Mouse (Mus musculus): ENCODE data around the gene Sars. TPM values are rescaled to one million over a fixed set of nuclear protein-coding genes. Genes with fewer than 3 reads are reported as not detected.

Sars gene
- polyA plus RNA-seq, 1 experiment from 2014 or later: 78.2 TPM

- ATAC-seq (ENCODE audit: extremely low read depth, insufficient number of reproducible peaks, low FRiP score, low TSS enrichment): no peak
Observed at GRCm38 (mm10) chr3:108408517-108409008, 36.4 kb downstream of the Sars start.

GRCm38 (mm10) chr3:108406306-108406885, 38.6 kb downstream of the Sars start:
- H3K36me3 ChIP-seq: 0 out of 2 replicates have a peak, but pooled peaks cover 3% of the 10 kb centered on the region
- no peak overlapping the region for H3K4me3 ChIP-seq
- 87% methylated on average over 24 of the region's 24 CpGs for WGBS
- no peak overlapping the region for H3K9ac ChIP-seq
- peaks cover 7% of the 10 kb centered on the region for H3K4me1 ChIP-seq
- ATAC-seq (ENCODE audit: extremely low read depth, insufficient number of reproducible peaks, low FRiP score, low TSS enrichment): no peak
- H3K4me2 ChIP-seq: no peak overlapping the region
- no peak overlapping the region for H3K27ac ChIP-seq (replicated peaks)
- peaks cover 10% of the 10 kb centered on the region for H3K27me3 ChIP-seq (replicated peaks)
- no peaks in the 10 kb centered on the region for H3K9me3 ChIP-seq

More at GRCm38 (mm10) chr3:108408517-108409008, 36.4 kb downstream of the Sars start:
- Histone ChIP-seq H3K4me2 (no peak overlapping the region), H3K9ac (no peak overlapping the region), H3K9me3 (peaks cover 7% of the 10 kb centered on the region; the same call in 1 of the 2 replicates), H3K27me3 (replicated peaks) (peaks cover 4% of the 10 kb centered on the region; the same call in 1 of the 2 replicates), H3K4me3 (no peak overlapping the region), H3K27ac (replicated peaks) (no peak overlapping the region), H3K4me1 (peaks cover 13% of the 10 kb centered on the region), H3K36me3 (peaks cover 13% of the 10 kb centered on the region)
- 81% methylated on average over 8 of the region's 8 CpGs for whole genome bisulfite sequencing

GRCm38 (mm10) chr3:108405536-108406305, 39.3 kb downstream of the Sars start:
- H3K4me3 ChIP-seq: no peak overlapping the region
- ATAC-seq (ENCODE audit: extremely low read depth, insufficient number of reproducible peaks, low FRiP score, low TSS enrichment): no peak
- WGBS: 49% methylated on average over 14 of the region's 14 CpGs

GRCm38 (mm10) chr3:108402528-108402920, 42.5 kb downstream of the Sars start:
- H3K27me3 ChIP-seq (replicated peaks): peaks cover 31% of the 10 kb centered on the region
- 0 out of 2 replicates have a peak, but pooled peaks cover 3% of the 10 kb centered on the region for H3K36me3 ChIP-seq
- H3K4me3 ChIP-seq: no peak overlapping the region
- ATAC-seq (ENCODE audit: extremely low read depth, insufficient number of reproducible peaks, low FRiP score, low TSS enrichment): no peak
- H3K9me3 ChIP-seq: no peaks in the 10 kb centered on the region
- H3K9ac ChIP-seq: no peak overlapping the region
- H3K4me2 ChIP-seq: no peak overlapping the region
- WGBS: 84% methylated on average over 15 of the region's 15 CpGs
- no peak overlapping the region for H3K27ac ChIP-seq (replicated peaks)
- H3K4me1 ChIP-seq: no peaks in the 10 kb centered on the region

More at GRCm38 (mm10) chr3:108405536-108406305, 39.3 kb downstream of the Sars start:
- Histone ChIP-seq H3K4me2 (no peak overlapping the region), H3K36me3 (0 out of 2 replicates have a peak, but pooled peaks cover 3% of the 10 kb centered on the region), H3K4me1 (0 out of 2 replicates have a peak, but pooled peaks cover under 1% of the 10 kb centered on the region), H3K9ac (no peak overlapping the region), H3K27me3 (replicated peaks) (peaks cover 10% of the 10 kb centered on the region), H3K27ac (replicated peaks) (no peak overlapping the region), H3K9me3 (no peaks in the 10 kb centered on the region)

GRCm38 (mm10) chr3:108401692-108402527, 43.1 kb downstream of the Sars start:
- Histone ChIP-seq H3K27me3 (replicated peaks) (peaks cover 37% of the 10 kb centered on the region), H3K4me1 (no peaks in the 10 kb centered on the region), H3K4me3 (peak overlapping the region; percentile 3; the same call in 1 of the 2 replicates), H3K36me3 (0 out of 2 replicates have a peak, but pooled peaks cover 3% of the 10 kb centered on the region), H3K4me2 (peak overlapping the region; percentile 54), H3K9me3 (no peaks in the 10 kb centered on the region), H3K9ac (0 out of 2 replicates have a peak overlapping the region, but pooled peaks have one; percentile 33), H3K27ac (replicated peaks) (no peak overlapping the region)
- WGBS: 29% methylated on average over 22 of the region's 22 CpGs
- peak; percentile 58; the same call in 1 of the 2 replicates for ATAC-seq (ENCODE audit: extremely low read depth, insufficient number of reproducible peaks, low FRiP score, low TSS enrichment)

- WGBS: 57% methylated on average over 5 of the region's 5 CpGs
Observed at GRCm38 (mm10) chr3:108400442-108400841, 44.6 kb downstream of the Sars start.

GRCm38 (mm10) chr3:108398281-108398680, 46.7 kb downstream of the Sars start:
- 77% methylated on average over 9 of the region's 9 CpGs for WGBS
- Histone ChIP-seq H3K9ac (no peak overlapping the region), H3K36me3 (no peaks in the 10 kb centered on the region), H3K9me3 (no peaks in the 10 kb centered on the region), H3K4me2 (no peak overlapping the region), H3K27me3 (replicated peaks) (peaks cover 47% of the 10 kb centered on the region), H3K4me3 (no peak overlapping the region), H3K4me1 (no peaks in the 10 kb centered on the region), H3K27ac (replicated peaks) (no peak overlapping the region)
- ATAC-seq (ENCODE audit: extremely low read depth, insufficient number of reproducible peaks, low FRiP score, low TSS enrichment): no peak

More at GRCm38 (mm10) chr3:108400442-108400841, 44.6 kb downstream of the Sars start:
- no peak for ATAC-seq (ENCODE audit: extremely low read depth, insufficient number of reproducible peaks, low FRiP score, low TSS enrichment)
- Histone ChIP-seq H3K9me3 (no peaks in the 10 kb centered on the region), H3K27me3 (replicated peaks) (peaks cover 43% of the 10 kb centered on the region), H3K4me3 (no peak overlapping the region), H3K27ac (replicated peaks) (no peak overlapping the region), H3K4me2 (no peak overlapping the region), H3K36me3 (no peaks in the 10 kb centered on the region), H3K4me1 (no peaks in the 10 kb centered on the region), H3K9ac (no peak overlapping the region)

GRCm38 (mm10) chr3:108392793-108393192, 52.2 kb downstream of the Sars start:
- H3K36me3 ChIP-seq: peaks cover under 1% of the 10 kb centered on the region; the same call in 1 of the 2 replicates
- H3K27ac ChIP-seq (replicated peaks): no peak overlapping the region
- peak overlapping the region; percentile 50; the same call in 1 of the 2 replicates for H3K9ac ChIP-seq
- peak overlapping the region; percentile 40 for H3K4me2 ChIP-seq
- no peaks in the 10 kb centered on the region for H3K9me3 ChIP-seq
- WGBS: 44% methylated on average over 15 of the region's 15 CpGs
- H3K4me3 ChIP-seq: no peak overlapping the region
- peaks cover 22% of the 10 kb centered on the region for H3K27me3 ChIP-seq (replicated peaks)
- H3K4me1 ChIP-seq: peaks cover 22% of the 10 kb centered on the region
- no peak for ATAC-seq (ENCODE audit: extremely low read depth, insufficient number of reproducible peaks, low FRiP score, low TSS enrichment)

- Histone ChIP-seq H3K27me3 (replicated peaks) (peaks cover 17% of the 10 kb centered on the region), H3K9me3 (no peaks in the 10 kb centered on the region), H3K36me3 (peaks cover 6% of the 10 kb centered on the region), H3K4me1 (peaks cover 22% of the 10 kb centered on the region), H3K4me2 (peak overlapping the region; percentile 40), H3K9ac (peak overlapping the region; percentile 50; the same call in 1 of the 2 replicates), H3K4me3 (no peak overlapping the region), H3K27ac (replicated peaks) (no peak overlapping the region)
- no peak for ATAC-seq (ENCODE audit: extremely low read depth, insufficient number of reproducible peaks, low FRiP score, low TSS enrichment)
- WGBS: 20% methylated on average over 10 of the region's 10 CpGs
Observed at GRCm38 (mm10) chr3:108392299-108392698, 52.7 kb downstream of the Sars start.

GRCm38 (mm10) chr3:108389111-108389545, 55.9 kb downstream of the Sars start:
- peak overlapping the region; percentile 17; the same call in 1 of the 2 replicates for H3K4me3 ChIP-seq
- H3K9me3 ChIP-seq: no peaks in the 10 kb centered on the region
- H3K27me3 ChIP-seq (replicated peaks): peaks cover 7% of the 10 kb centered on the region
- H3K4me2 ChIP-seq: peak overlapping the region; percentile 54
- peaks cover 23% of the 10 kb centered on the region for H3K36me3 ChIP-seq
- peak overlapping the region; percentile 57; the same call in 1 of the 2 replicates for H3K27ac ChIP-seq (replicated peaks)
- peak; percentile 61; the same call in 1 of the 2 replicates for ATAC-seq (ENCODE audit: extremely low read depth, insufficient number of reproducible peaks, low FRiP score, low TSS enrichment)
- H3K4me1 ChIP-seq: peaks cover 33% of the 10 kb centered on the region
- 2% methylated on average over 5 of the region's 5 CpGs for WGBS
- peak overlapping the region; percentile 65 for H3K9ac ChIP-seq

Measured in heart, embryonic 13.5 days (tissue).